Mouse (Mus musculus) erythroblast, adult 5-6 weeks (primary cell): Measurements from ENCODE around the gene Rph3a. TPM values are rescaled to one million over a fixed set of nuclear protein-coding genes. Genes with fewer than 3 reads are reported as not detected.

Experiments
- ATAC-seq: replicated peaks from 2 replicates; pipeline ENCODE4 v1.8.0; 2016; ENCODE audit warnings: moderate number of reproducible peaks, mild to moderate bottlenecking, moderate TSS enrichment, inconsistent platforms; ENCODE audit not compliant: poor library complexity, low FRiP score, severe bottlenecking
- total RNA-seq, 2 experiments: library from RNA; stranded (forward) in 1 of 2; stranded (reverse) in 1 of 2; fragments of 150-400 nt in 1 of 2; fragments of 200-764, 138-1000 nt in 1 of 2; gene quantifications; 2 replicates each; pipeline versions ENCODE4 v1.2.3 to v1.2.4; 2015 to 2017; ENCODE audit warnings: low replicate concordance in 2 of 2

Rph3a gene
- not detected in 2 replicates for total RNA-seq (2015; ENCODE audit: low replicate concordance)
- not detected in 2 replicates for total RNA-seq (2017; ENCODE audit: low replicate concordance)

DNA sequence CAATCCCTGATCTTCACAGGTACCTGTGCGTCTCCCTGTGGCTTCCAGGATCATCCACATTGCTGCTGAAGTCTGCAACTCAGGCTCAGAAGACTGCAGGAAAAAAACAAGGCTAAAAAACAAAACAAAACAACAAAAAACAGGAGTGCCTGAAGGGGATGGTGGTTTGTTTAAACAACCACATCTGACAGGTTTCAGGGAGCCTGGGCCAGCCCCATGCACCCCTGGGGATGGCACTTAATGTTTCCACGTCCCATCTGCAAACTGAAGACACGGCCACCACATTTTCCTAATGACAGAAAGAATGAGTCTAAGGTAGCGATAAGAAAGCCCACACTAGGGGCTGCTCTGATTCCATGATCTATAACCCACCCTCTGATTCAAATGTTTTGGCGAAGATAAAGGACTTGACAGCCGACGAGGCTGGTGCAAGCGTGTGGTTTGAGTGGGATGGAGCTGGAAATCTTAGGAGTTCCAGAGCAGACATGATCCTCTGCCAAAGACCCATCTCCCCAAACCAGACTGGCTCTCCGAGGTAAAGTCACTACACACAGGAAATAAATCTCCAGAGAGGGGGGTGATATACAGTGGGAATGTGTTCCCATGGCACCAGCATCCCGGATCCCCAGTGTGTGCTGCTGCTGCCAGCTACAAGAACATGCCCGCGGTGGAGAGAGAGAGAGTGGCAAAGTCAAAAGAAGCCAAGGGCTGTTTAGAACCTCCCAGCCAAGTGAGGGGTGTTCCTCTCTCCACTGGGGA, at the start of gene Rph3a:
Rph3a (minus strand) TSS at position 282 of the 759 bp plus-strand sequence.
- no peak for ATAC-seq

GRCm38 (mm10) chr5:121058261-121058660, 48.4 kb upstream of the Rph3a start:
- no peak for ATAC-seq

- no peak for ATAC-seq
Measured at GRCm38 (mm10) chr5:121053886-121054285, 44.0 kb upstream of the Rph3a start.

DNA sequence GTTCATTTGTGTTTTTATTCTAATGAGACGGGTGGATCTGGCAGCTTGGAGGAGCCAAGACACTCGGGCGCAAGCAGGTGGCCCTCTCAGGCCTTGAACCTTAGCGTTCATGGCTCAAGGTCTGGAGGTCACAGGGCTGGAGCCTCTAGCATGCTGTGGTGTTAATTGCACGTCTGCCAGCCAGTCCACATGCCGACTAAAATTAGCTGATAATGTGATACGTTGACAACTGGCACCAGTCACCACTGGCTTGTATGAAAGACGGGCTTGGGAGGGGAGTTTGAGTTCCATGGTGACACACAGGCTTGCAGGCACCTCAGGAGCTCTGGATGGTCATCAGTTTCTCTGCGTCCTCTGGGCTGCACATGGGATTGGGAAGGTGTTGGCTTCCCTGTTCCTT, 31.9 kb upstream of the Rph3a start:
- no peak for ATAC-seq

DNA sequence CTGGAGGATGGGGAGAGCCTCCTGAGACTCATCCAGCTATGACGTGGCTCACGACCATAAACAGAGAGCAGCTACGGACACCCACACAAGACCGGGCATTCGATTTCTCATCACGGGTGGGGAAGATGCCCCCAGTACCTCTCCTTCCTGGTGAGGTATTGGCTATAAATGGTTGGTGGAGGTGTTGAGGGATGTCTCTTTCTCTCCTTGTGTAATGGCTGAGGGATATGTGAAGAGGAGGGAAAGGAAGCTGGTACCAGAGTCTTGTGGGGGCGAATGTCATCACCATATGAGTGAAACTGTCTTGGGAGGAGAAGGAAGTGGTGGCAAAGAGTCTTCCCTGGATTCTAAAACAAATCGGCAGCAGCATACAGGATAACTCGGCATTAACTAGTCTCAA, 29.6 kb upstream of the Rph3a start:
- no peak for ATAC-seq

DNA sequence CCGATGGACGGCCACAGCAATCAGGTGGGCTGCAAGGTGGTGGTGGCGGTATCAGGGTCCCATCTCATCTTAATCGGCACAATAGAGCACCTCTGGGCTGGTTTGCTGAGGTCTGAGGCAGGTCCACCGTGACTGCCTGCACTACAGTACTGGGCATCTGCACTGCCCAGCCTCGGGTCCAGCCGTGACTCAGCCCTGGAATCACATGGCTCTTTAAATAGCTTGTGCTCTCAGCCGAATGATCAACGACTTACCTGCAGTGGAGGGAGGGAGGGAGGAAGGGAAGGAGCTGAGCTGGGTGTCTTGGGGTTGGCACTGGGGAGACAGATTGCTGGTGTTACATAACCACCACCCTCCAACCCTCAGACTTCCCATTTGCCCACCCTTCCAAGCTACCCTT, 20.3 kb upstream of the Rph3a start:
- ATAC-seq = no peak

DNA sequence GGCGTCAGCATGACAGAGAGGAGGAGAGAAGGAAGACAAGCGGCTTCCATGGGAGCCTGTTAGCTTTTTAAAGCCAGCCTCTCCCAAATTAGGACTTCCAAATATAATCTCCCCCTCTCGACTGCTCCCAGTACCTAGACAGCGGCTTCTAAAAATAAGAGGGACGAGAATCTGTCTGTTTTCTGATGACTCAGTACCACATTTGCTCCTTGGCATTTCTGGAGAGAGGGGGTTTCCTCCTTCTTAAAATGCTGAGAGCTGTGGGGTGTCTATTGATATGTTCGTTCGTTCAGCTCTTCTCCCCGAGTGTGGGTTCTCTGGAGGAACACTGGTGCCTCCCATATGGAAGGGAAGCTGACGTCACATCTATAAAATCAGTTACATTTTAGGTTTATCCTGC, 9.6 kb upstream of the Rph3a start:
- ATAC-seq = no peak

- no peak for ATAC-seq
Measured at GRCm38 (mm10) chr5:121017699-121018098, 7.8 kb upstream of the Rph3a start.

DNA sequence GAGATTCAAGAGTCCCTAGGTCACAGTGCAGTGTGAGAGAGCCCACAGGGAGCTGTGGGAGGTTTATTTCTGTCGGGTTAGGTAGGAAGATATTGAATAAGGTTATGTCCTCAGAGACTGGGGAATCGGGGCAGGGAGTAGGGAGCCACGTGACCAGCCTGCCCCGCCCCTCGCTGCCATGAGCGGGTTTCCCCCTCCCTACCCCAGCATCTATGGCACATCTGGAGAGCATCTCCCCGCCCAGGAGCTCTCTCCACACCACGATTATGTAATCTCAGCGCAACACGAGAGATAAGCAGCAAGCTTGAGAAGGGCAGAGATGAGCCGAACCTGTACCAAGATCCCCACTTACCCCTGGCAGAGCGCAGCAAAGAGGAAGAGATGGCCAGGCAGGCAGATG, 6.5 kb upstream of the Rph3a start:
- ATAC-seq = no peak

DNA sequence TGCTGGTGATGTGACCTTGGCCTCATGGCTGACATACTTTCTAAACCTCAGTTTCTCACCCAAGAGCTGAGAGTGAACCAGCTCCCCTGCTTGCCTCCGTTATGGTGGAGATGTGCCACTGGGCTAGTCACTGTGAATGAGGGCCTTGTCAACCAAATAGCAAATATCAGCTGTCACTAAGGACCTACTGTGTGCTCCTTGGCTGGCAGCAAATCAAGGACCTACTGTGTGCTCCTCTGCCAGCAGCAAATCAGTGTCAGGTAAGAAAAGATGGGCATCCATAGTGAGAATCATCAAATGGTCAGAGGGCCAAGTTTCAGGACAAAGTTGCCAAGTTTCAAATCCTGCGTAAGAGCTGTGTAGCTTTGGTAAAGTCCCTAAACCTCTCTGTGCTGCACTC, 4.6 kb upstream of the Rph3a start:
- ATAC-seq = no peak

DNA sequence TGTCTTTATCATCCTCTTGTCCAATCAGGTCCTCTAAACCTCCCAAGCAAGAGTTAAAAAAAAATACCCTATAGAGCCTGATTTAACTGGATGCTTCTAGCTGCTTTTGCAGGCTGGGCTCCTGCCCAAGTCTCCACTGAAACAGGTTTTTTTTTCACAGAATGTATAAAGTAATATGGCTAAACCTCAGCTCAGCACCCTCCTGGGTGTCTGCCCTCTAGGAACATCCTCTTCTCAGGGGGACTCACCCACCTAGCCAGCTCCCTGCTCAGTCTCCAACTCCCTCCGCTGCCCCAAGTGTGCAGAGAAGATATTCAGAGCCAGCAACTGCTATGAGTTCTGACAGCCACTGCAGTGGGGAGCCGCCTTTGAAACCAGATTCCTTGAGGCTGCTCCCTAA, 2.1 kb upstream of the Rph3a start:
- no peak for ATAC-seq

DNA sequence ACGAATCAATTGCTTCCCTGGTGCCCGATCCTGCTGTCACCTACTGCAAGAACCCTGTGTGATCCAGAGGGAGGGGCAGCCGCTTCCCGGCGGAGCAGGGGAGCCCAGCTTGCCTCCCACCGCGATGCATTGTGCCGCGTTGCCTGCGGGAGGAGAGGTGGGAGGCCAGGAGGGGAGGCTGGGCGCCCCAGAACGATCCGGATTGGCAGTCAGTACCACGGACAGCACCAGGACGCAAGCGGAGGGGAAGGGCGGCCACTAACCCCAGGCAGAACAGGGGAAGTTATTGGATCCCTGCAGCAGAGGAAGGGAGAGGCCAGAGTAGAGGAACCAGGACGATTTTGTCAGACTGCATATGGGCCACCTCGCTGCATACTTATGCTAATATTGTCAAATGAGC, 486 bp downstream of the Rph3a start:
- no peak for ATAC-seq

GRCm38 (mm10) chr5:121008411-121009239, 1.3 kb downstream of the Rph3a start:
- ATAC-seq = no peak

GRCm38 (mm10) chr5:121007563-121007962, 2.3 kb downstream of the Rph3a start:
- no peak for ATAC-seq

- no peak for ATAC-seq
Measured at GRCm38 (mm10) chr5:121007130-121007529, 2.8 kb downstream of the Rph3a start.

DNA sequence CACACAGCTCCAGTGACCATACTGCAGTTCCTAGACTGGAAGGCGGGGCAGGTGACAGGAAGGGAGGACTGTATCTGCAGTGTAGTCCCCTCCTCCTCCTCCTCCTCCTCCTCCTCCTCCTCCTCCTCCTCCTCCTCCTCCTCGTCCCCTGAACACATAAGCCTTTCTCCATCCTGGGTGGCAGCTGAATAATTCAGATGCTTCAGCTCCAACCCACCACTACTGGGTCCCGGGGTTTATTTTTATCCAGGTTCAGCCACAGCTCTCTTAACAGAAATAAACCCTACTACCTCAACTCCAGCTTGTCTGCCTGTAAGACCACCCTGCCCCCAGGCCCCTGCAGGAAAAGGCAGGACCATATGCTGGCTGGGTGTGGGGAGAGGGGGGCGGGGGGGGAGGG, 3.7 kb downstream of the Rph3a start:
- ATAC-seq = no peak

- no peak for ATAC-seq
Measured at GRCm38 (mm10) chr5:121003781-121004180, 6.1 kb downstream of the Rph3a start.

GRCm38 (mm10) chr5:120999573-120999972, 10.3 kb downstream of the Rph3a start:
- peak; percentile 55; the same call in 1 of the 2 replicates for ATAC-seq

DNA sequence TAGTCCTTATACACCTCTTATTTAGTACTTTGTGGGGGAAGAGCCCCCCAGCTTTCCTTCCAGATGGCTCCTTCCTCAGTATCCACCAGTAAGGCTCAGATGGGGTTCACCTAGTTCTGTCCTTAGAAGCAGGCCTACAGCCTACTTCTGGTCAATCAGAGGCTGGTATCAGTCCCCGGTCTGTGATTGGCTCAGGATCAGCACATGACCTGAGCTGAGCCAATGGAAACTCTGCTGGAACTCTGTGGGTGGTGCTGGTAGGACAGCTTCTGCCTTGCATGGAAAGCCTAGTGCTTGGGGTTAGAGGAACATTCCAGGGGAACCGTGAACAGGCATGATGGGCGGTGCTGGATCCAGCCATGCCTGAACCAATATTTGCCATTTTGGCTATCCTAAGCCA, 21.5 kb downstream of the Rph3a start:
- ATAC-seq = no peak

GRCm38 (mm10) chr5:120983029-120983428, 26.9 kb downstream of the Rph3a start:
- peak; percentile 64; the same call in 1 of the 2 replicates for ATAC-seq

DNA sequence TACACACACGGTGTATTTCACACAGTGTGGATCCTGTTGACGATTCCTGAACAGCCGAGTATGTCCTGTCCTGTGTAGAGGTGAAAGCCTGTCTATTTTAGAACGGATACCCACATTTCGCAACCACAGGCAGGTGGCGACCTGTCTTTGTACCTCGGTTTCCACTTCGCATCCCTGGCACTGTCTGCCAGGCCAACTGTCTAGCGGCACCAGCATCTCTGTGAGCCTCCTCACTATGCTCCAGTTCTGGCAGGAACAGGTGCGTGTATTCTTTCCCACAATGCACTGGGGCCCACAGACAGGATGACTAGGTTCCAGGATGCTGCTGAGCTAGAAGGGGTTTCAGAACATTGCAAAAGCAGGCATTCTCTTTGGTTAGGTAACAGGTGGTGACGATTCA, 28.7 kb downstream of the Rph3a start:
- ATAC-seq = no peak
